Mouse (Mus musculus) lung, adult 2 months (tissue): ENCODE data around the gene Galnt9.

Source experiments
- CTCF ChIP-seq: fragments of 200-500 bp; IDR thresholded peaks from 2 replicates; pipeline ENCODE4 v1.5.1; 2011; ENCODE audit warnings: mild to moderate bottlenecking, low read length, control low read depth; ENCODE audit not compliant: insufficient read depth
- POLR2A ChIP-seq: fragments of 200-500 bp; IDR thresholded peaks from 2 replicates; pipeline ENCODE4 v1.6.1; 2011; ENCODE audit warnings: low read depth, mild to moderate bottlenecking, control low read depth, low read length, borderline replicate concordance; ENCODE audit errors: extremely low read depth

DNA sequence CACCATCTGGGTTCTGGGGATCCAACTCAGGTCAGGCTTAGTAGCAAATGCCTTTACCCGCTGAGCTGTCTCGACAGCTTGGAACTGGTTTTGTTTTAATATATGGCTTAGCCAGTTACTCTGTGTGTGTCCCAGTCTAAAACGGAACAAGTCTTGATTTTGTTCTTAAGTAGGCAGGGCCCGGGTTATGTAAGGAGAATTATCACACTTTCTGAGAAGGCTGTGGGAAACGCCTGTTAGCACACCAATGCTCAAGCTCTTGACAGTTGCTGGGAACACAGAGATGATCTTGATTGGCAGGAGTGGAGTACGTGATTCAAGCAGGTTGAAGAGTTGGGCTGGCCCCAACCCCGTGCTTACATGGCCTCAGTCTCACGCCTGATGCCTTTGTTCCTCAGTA is 15.5 kb downstream of the Galnt9 start:
- no peak for TF ChIP-seq POLR2A
- TF ChIP-seq CTCF: no peak
